Mouse (Mus musculus) liver, embryonic 13.5 days (tissue): ENCODE data around the gene Sdccag8. TPM values are rescaled to one million over a fixed set of nuclear protein-coding genes. Genes with fewer than 3 reads are reported as not detected.

ENCODE experiments used
- ATAC-seq: fragments of 200-750 bp; cut with Nextera tagmentation; 2 replicates; pipeline ENCODE4 v1.8.0; 2017; ENCODE audit warnings: low read depth, mild to moderate bottlenecking, moderate number of reproducible peaks, moderate library complexity
- DNase-seq: peaks from one replicate; pipeline ENCODE4 v3.0.0; 2022
- H3K27ac ChIP-seq: fragments of 300-500 bp; sonication (generic); 2 replicates; pipeline ENCODE4 v1.5.1; 2015; ENCODE audit warnings: moderate library complexity, mild to moderate bottlenecking, inconsistent platforms
- H3K27me3 ChIP-seq: fragments of 300-500 bp; sonication (generic); 2 replicates; pipeline ENCODE4 v1.6.1; 2015; ENCODE audit warnings: mild to moderate bottlenecking, inconsistent platforms
- H3K36me3 ChIP-seq: fragments of 300-500 bp; sonication (generic); 2 replicates; pipeline ENCODE4 v1.6.1; 2015; ENCODE audit warnings: mild to moderate bottlenecking, inconsistent platforms
- H3K4me1 ChIP-seq: fragments of 300-500 bp; sonication (generic); replicated peaks from 2 replicates; pipeline ENCODE4 v1.6.1; 2015; ENCODE audit warnings: inconsistent platforms
- H3K4me2 ChIP-seq: fragments of 300-500 bp; sonication (generic); 2 replicates; pipeline ENCODE4 v1.6.1; 2015; ENCODE audit warnings: inconsistent platforms, mild to moderate bottlenecking, moderate library complexity
- H3K4me3 ChIP-seq: fragments of 300-500 bp; sonication (generic); replicated peaks from 2 replicates; pipeline ENCODE4 v1.5.1; 2015; ENCODE audit warnings: mild to moderate bottlenecking, inconsistent platforms
- H3K9ac ChIP-seq: fragments of 300-500 bp; sonication (generic); 2 replicates; pipeline ENCODE4 v1.6.1; 2015; ENCODE audit warnings: mild to moderate bottlenecking, inconsistent platforms
- H3K9me3 ChIP-seq: fragments of 300-500 bp; sonication (generic); replicated peaks from 2 replicates; pipeline ENCODE4 v1.6.1; 2016; ENCODE audit warnings: inconsistent platforms
- WGBS: fragments of 180-500 bp; shearing (Covaris S2); methylation state at CpG from one replicate; pipeline ENCODE4 v1.1.7; 2015; ENCODE audit not compliant: insufficient replicate concordance; 5-methylcytosine and 5-hydroxymethylcytosine counted together
- polyA plus RNA-seq: library from polyadenylated mRNA; unstranded; fragments of >200 nt; fragmentation: Nextera tagmentation; extraction: Ambion mirVana; gene quantifications from 2 replicates; pipeline ENCODE4 v1.2.1, GENCODE M21; 2015

The Sdccag8 gene
- polyA plus RNA-seq, 1 experiment from 2014 or later: 5.7 TPM

GRCm38 (mm10) chr1:176848613-176849290 lies 34.3 kb downstream of the Sdccag8 start:
- Histone ChIP-seq H3K9ac (no peak overlapping the region), H3K9me3 (no peaks in the 10 kb centered on the region), H3K36me3 (peaks cover 3% of the 10 kb centered on the region; the same call in 1 of the 2 replicates), H3K4me2 (no peak overlapping the region), H3K4me1 (no peaks in the 10 kb centered on the region), H3K27ac (no peak overlapping the region), H3K4me3 (no peak overlapping the region), H3K27me3 (no peaks in the 10 kb centered on the region)
- WGBS: 76% methylated on average over 11 of the region's 11 CpGs
- no peak for DNase-seq
- ATAC-seq: no peak

- Histone ChIP-seq H3K4me2 (no peak overlapping the region), H3K27ac (no peak overlapping the region), H3K36me3 (peaks cover 3% of the 10 kb centered on the region; the same call in 1 of the 2 replicates), H3K9me3 (no peaks in the 10 kb centered on the region), H3K4me3 (no peak overlapping the region), H3K9ac (no peak overlapping the region), H3K4me1 (no peaks in the 10 kb centered on the region), H3K27me3 (no peaks in the 10 kb centered on the region)
- DNase-seq (no peak), ATAC-seq (no peak)
- WGBS: 68% methylated on average over 2 of the region's 2 CpGs
These were observed 34.9 kb downstream of the Sdccag8 start for GRCm38 (mm10) chr1:176849377-176849776.

DNA sequence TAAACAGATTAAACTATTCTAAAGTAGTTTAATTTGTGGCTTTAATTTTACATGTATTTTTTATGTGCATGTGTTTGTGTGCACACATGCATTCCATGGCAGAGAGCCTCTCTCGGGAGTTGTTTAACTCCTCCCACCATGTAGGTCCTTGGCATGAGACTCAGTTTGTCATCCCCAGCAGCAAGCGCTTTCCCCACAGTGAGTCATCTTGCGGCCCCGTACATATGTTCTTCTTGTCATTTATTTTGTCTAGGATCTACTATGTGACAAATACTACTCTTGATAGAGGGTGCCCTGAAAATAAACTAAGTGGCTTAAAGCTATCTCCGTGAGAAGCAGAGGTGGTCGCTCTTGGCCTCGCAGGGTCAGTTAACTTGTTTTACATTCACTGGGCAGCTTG lies 36.9 kb downstream of the Sdccag8 start:
- peaks cover 3% of the 10 kb centered on the region; the same call in 1 of the 2 replicates for H3K36me3 ChIP-seq
- no peak overlapping the region for H3K4me2 ChIP-seq
- no peak overlapping the region for H3K27ac ChIP-seq
- DNase-seq (no peak), ATAC-seq (no peak)
- no peaks in the 10 kb centered on the region for H3K27me3 ChIP-seq
- 85% methylated on average over 7 of the region's 7 CpGs for WGBS
- no peaks in the 10 kb centered on the region for H3K4me1 ChIP-seq
- no peak overlapping the region for H3K9ac ChIP-seq
- H3K9me3 ChIP-seq: no peaks in the 10 kb centered on the region
- no peak overlapping the region for H3K4me3 ChIP-seq

- ATAC-seq (no peak), DNase-seq (no peak)
- Histone ChIP-seq H3K4me2 (no peak overlapping the region), H3K9ac (no peak overlapping the region), H3K4me3 (no peak overlapping the region), H3K9me3 (no peaks in the 10 kb centered on the region), H3K36me3 (peaks cover 3% of the 10 kb centered on the region; the same call in 1 of the 2 replicates), H3K27ac (no peak overlapping the region), H3K27me3 (no peaks in the 10 kb centered on the region), H3K4me1 (no peaks in the 10 kb centered on the region)
- 53% methylated on average over 9 of the region's 9 CpGs for WGBS
These were observed 38.5 kb downstream of the Sdccag8 start for GRCm38 (mm10) chr1:176852813-176853590.

GRCm38 (mm10) chr1:176861981-176862644 lies 47.7 kb downstream of the Sdccag8 start:
- H3K4me2 ChIP-seq: no peak overlapping the region
- no peaks in the 10 kb centered on the region for H3K27me3 ChIP-seq
- H3K9ac ChIP-seq: no peak overlapping the region
- H3K4me1 ChIP-seq: no peaks in the 10 kb centered on the region
- peak; percentile 28 for DNase-seq
- H3K27ac ChIP-seq: no peak overlapping the region
- ATAC-seq: no peak
- no peaks in the 10 kb centered on the region for H3K36me3 ChIP-seq
- 54% methylated on average over 9 of the region's 9 CpGs for WGBS
- H3K4me3 ChIP-seq: no peak overlapping the region
- H3K9me3 ChIP-seq: no peaks in the 10 kb centered on the region

GRCm38 (mm10) chr1:176870501-176870900 lies 56.0 kb downstream of the Sdccag8 start:
- no peak for ATAC-seq
- H3K27ac ChIP-seq: no peak overlapping the region
- no peak overlapping the region for H3K4me3 ChIP-seq
- no peak overlapping the region for H3K4me2 ChIP-seq
- 0 out of 2 replicates have a peak, but pooled peaks cover 2% of the 10 kb centered on the region for H3K36me3 ChIP-seq
- H3K4me1 ChIP-seq: 0 out of 2 replicates have a peak, but pooled peaks cover 2% of the 10 kb centered on the region
- no peak for DNase-seq
- no peak overlapping the region for H3K9ac ChIP-seq
- WGBS: 84% methylated on average over 11 of the region's 11 CpGs
- H3K27me3 ChIP-seq: no peaks in the 10 kb centered on the region
- H3K9me3 ChIP-seq: no peaks in the 10 kb centered on the region

DNA sequence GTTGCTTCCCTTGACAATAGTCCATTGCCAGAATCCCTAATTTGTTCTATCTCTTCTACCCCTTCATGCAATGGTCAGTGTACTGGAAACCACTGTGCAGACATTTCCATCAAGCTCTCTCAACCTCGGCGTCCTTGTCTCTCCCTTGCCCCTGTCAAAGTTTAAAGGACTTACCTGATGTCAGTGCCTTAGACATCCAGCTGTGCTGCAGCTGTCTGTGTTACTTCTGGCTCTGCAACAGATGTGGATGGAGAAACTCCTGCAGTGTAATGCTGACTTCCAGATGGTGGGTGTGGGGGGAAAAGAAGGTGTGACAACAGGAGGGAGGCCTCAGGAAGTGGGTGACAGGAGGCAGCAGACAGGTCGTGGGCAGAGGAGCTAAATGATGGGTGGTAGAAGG lies 57.5 kb downstream of the Sdccag8 start:
- Histone ChIP-seq H3K27me3 (no peaks in the 10 kb centered on the region), H3K4me1 (0 out of 2 replicates have a peak, but pooled peaks cover 2% of the 10 kb centered on the region), H3K9me3 (no peaks in the 10 kb centered on the region), H3K4me2 (no peak overlapping the region), H3K27ac (no peak overlapping the region), H3K9ac (no peak overlapping the region), H3K36me3 (0 out of 2 replicates have a peak, but pooled peaks cover 2% of the 10 kb centered on the region), H3K4me3 (no peak overlapping the region)
- no peak for DNase-seq
- no peak for ATAC-seq
- WGBS: 29% methylated on average over 3 of the region's 3 CpGs

GRCm38 (mm10) chr1:176873463-176873862 lies 59.0 kb downstream of the Sdccag8 start:
- DNase-seq (no peak), ATAC-seq (no peak)
- Histone ChIP-seq H3K27me3 (no peaks in the 10 kb centered on the region), H3K36me3 (0 out of 2 replicates have a peak, but pooled peaks cover 2% of the 10 kb centered on the region), H3K9ac (no peak overlapping the region), H3K9me3 (no peaks in the 10 kb centered on the region), H3K4me3 (no peak overlapping the region), H3K27ac (no peak overlapping the region), H3K4me2 (no peak overlapping the region), H3K4me1 (0 out of 2 replicates have a peak, but pooled peaks cover 2% of the 10 kb centered on the region)
- 72% methylated on average over 9 of the region's 9 CpGs for WGBS

GRCm38 (mm10) chr1:176874155-176874554 lies 59.7 kb downstream of the Sdccag8 start:
- no peaks in the 10 kb centered on the region for H3K27me3 ChIP-seq
- H3K4me2 ChIP-seq: no peak overlapping the region
- H3K9ac ChIP-seq: no peak overlapping the region
- H3K4me1 ChIP-seq: 0 out of 2 replicates have a peak, but pooled peaks cover 2% of the 10 kb centered on the region
- 0 out of 2 replicates have a peak, but pooled peaks cover 2% of the 10 kb centered on the region for H3K36me3 ChIP-seq
- DNase-seq (no peak), ATAC-seq (no peak)
- no peak overlapping the region for H3K27ac ChIP-seq
- H3K4me3 ChIP-seq: no peak overlapping the region
- H3K9me3 ChIP-seq: no peaks in the 10 kb centered on the region

GRCm38 (mm10) chr1:176877756-176878155 lies 63.3 kb downstream of the Sdccag8 start:
- Histone ChIP-seq H3K4me3 (no peak overlapping the region), H3K36me3 (no peaks in the 10 kb centered on the region), H3K4me2 (no peak overlapping the region), H3K9me3 (no peaks in the 10 kb centered on the region), H3K9ac (no peak overlapping the region), H3K4me1 (0 out of 2 replicates have a peak, but pooled peaks cover 2% of the 10 kb centered on the region), H3K27ac (no peak overlapping the region), H3K27me3 (no peaks in the 10 kb centered on the region)
- DNase-seq (no peak), ATAC-seq (no peak)
- WGBS: 35% methylated on average over 3 of the region's 3 CpGs

DNA sequence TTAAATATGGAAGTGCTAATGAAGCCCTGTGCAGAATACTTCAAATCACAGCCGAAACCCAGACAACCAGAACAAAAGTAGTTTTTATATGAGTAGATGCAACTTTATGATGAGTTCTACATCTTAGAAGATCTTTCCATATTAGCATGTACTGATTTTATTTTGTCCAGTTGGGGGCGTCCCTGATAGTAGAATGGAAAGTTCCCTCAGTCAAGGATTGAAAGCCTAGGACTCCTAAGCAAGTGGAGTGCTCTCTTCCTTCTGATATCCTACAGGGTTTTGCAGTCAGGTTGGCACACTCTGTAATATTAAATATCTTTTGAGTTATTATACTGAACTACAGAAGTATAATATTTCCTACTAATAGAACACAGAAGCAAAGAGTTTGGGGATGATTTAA lies 64.5 kb downstream of the Sdccag8 start:
- no peaks in the 10 kb centered on the region for H3K4me1 ChIP-seq
- H3K27me3 ChIP-seq: no peaks in the 10 kb centered on the region
- ATAC-seq (no peak), DNase-seq (no peak)
- H3K27ac ChIP-seq: no peak overlapping the region
- H3K9ac ChIP-seq: no peak overlapping the region
- H3K36me3 ChIP-seq: no peaks in the 10 kb centered on the region
- no peak overlapping the region for H3K4me2 ChIP-seq
- WGBS: 74% methylated on average over 2 of the region's 2 CpGs
- no peak overlapping the region for H3K4me3 ChIP-seq
- no peaks in the 10 kb centered on the region for H3K9me3 ChIP-seq
